Mouse (Mus musculus) stomach, embryonic 16.5 days (tissue): ENCODE measurements around the gene Desi2. TPM values are rescaled to one million over a fixed set of nuclear protein-coding genes. Genes with fewer than 3 reads are reported as not detected.
"Not testable (repeated sequence)": the region's sequence is repeated elsewhere in the genome, so short reads cannot be mapped to it uniquely, and the experiment has no call there.

Experiments
- ATAC-seq: fragments of 200-750 bp; cut with Nextera tagmentation; 2 replicates; pipeline ENCODE4 v1.8.0; 2017; ENCODE audit warnings: moderate number of reproducible peaks, moderate TSS enrichment; ENCODE audit not compliant: insufficient read depth, low FRiP score
- H3K27ac ChIP-seq: fragments of 300-500 bp; sonication (generic); 2 replicates; pipeline ENCODE4 v1.5.1; 2014; ENCODE audit warnings: low read length
- H3K27me3 ChIP-seq: fragments of 300-500 bp; sonication (generic); 2 replicates; pipeline ENCODE4 v1.6.1; 2014; ENCODE audit warnings: low read length, control low read depth, mixed read lengths; ENCODE audit not compliant: control insufficient read depth, insufficient read depth
- H3K36me3 ChIP-seq: fragments of 300-500 bp; sonication (generic); 2 replicates; pipeline ENCODE4 v1.6.1; 2014; ENCODE audit warnings: low read length; ENCODE audit not compliant: control insufficient read depth, insufficient read depth
- H3K4me1 ChIP-seq: fragments of 300-500 bp; sonication (generic); 2 replicates; pipeline ENCODE4 v1.6.1; 2014; ENCODE audit warnings: low read length, control low read depth, mixed read lengths; ENCODE audit not compliant: control insufficient read depth, insufficient read depth
- H3K4me2 ChIP-seq: fragments of 300-500 bp; sonication (generic); 2 replicates; pipeline ENCODE4 v1.6.1; 2014; ENCODE audit warnings: low read depth, low read length, mixed read lengths
- H3K4me3 ChIP-seq: fragments of 300-500 bp; sonication (generic); replicated peaks from 2 replicates; pipeline ENCODE4 v1.5.1; 2014; ENCODE audit warnings: mild to moderate bottlenecking, low read length
- H3K9ac ChIP-seq: fragments of 300-500 bp; sonication (generic); 2 replicates; pipeline ENCODE4 v1.6.1; 2014; ENCODE audit warnings: low read length
- H3K9me3 ChIP-seq: fragments of 300-500 bp; sonication (generic); replicated peaks from 2 replicates; pipeline ENCODE4 v1.6.1; 2016; ENCODE audit warnings: low read length, control low read depth; ENCODE audit not compliant: control insufficient read depth
- WGBS: fragments of 180-500 bp; shearing (Covaris S2); extraction: QIAGEN DNeasy Blood & Tissue Kit; methylation state at CpG from one replicate; pipeline ENCODE4 v1.1.7; 2014; 5-methylcytosine and 5-hydroxymethylcytosine counted together
- polyA plus RNA-seq: library from polyadenylated mRNA; unstranded; fragments of >200 nt; fragmentation: Nextera tagmentation; extraction: Ambion mirVana; gene quantifications from 2 replicates; pipeline ENCODE4 v1.2.1, GENCODE M21; 2015

Desi2 gene
- polyA plus RNA-seq, 1 experiment from 2014 or later, result 18.2 TPM

DNA sequence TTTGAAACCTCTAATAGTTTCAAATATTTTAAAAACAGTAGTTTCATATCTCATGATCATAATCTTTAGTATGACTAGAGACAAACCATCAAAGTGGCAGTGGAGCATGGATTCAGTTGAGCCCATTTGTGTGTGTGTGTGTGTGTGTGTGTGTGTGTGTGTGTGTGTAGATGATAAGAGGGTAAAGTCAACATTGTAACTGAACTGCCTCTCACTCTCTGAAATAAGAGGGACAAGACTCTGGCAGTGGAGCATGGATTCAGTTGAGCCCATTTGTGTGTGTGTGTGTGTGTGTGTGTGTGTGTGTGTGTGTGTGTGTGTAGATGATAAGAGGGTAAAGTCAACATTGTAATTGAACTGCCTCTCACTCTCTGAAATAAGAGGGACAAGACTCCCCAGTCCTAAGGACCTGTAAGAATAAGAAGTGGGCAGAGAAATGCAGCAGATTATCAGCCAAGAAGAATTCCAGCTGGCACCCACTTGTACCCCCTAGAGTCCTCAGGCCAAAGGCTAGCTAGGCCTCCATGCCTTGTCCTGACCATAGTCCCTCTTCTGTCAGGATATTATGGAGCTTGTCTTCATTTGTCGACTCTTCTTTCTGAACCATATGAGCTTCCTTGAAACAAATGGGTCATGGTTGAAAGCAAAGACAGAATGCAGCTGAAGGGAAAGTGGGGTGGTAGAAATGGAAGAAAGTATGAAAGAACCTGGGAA, 61.0 kb downstream of the Desi2 start:
- peak; percentile 60; the same call in 1 of the 2 replicates for ATAC-seq
- H3K4me2 ChIP-seq, result no peak overlapping the region
- H3K27ac ChIP-seq, result no peak overlapping the region
- H3K4me1 ChIP-seq, result no peaks in the 10 kb centered on the region
- H3K27me3 ChIP-seq, result no peaks in the 10 kb centered on the region
- H3K36me3 ChIP-seq, result peaks cover 20% of the 10 kb centered on the region
- 92% methylated on average over 1 of the region's 1 CpGs for WGBS
- no peak overlapping the region for H3K4me3 ChIP-seq
- no peak overlapping the region for H3K9ac ChIP-seq
- no peaks in the 10 kb centered on the region; the same call in 1 of the 2 replicates for H3K9me3 ChIP-seq

DNA sequence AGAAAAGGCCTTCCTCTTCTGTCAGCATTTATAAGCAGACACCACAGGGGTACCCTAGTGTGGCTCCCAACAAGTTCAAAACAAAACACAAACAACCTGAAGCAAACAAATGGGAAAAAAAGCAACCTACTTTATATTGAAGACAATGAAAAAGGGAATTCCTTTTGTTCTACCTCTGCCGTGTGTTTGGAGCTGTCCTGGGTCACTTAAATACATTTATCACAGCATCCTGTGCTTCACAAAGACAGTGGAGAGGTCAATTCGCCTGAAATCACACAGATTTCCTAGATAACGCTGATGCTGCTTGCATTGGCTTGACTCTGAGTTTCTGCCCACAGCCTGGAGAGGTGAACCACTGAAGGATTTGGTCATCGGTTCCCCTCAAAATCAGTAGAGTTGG, 67.4 kb downstream of the Desi2 start:
- no peak for ATAC-seq
- Histone ChIP-seq H3K4me3 (no peak overlapping the region), H3K4me2 (no peak overlapping the region), H3K27ac (no peak overlapping the region), H3K4me1 (no peaks in the 10 kb centered on the region), H3K9me3 (no peaks in the 10 kb centered on the region), H3K36me3 (peaks cover 11% of the 10 kb centered on the region), H3K27me3 (no peaks in the 10 kb centered on the region), H3K9ac (no peak overlapping the region)
- 78% methylated on average over 4 of the region's 4 CpGs for WGBS

DNA sequence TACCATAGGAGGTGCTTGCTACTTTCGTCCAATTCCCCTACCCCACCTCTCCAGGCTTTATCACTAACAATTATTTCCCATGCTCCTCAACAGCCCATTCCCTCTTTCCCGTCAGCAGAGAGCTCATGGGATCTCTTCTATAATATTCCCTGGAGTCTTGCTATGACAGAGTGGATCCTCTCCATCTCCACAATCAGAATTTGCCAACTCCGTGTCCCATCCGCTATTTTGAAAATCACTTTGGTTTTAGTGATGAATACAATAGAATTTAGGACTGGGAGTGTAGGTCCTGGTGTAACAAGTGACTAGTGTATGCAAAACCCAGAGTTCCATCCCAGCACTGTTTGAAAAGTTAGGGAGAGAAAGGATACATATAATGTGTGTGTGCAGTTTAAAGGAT, 69.1 kb downstream of the Desi2 start:
- H3K9me3 ChIP-seq, result no peaks in the 10 kb centered on the region
- WGBS, result 90% methylated on average over 4 of the region's 4 CpGs
- H3K27ac ChIP-seq, result no peak overlapping the region
- H3K4me1 ChIP-seq, result no peaks in the 10 kb centered on the region
- H3K4me3 ChIP-seq, result no peak overlapping the region
- H3K36me3 ChIP-seq, result peaks cover 5% of the 10 kb centered on the region; the same call in 1 of the 2 replicates
- H3K9ac ChIP-seq, result no peak overlapping the region
- H3K4me2 ChIP-seq, result no peak overlapping the region
- ATAC-seq, result no peak
- H3K27me3 ChIP-seq, result no peaks in the 10 kb centered on the region

- no peaks in the 10 kb centered on the region for H3K27me3 ChIP-seq
- no peaks in the 10 kb centered on the region for H3K9me3 ChIP-seq
- ATAC-seq, result no peak
- no peaks in the 10 kb centered on the region; the same call in 1 of the 2 replicates for H3K36me3 ChIP-seq
- no peak overlapping the region for H3K4me3 ChIP-seq
- H3K4me1 ChIP-seq, result no peaks in the 10 kb centered on the region
- 91% methylated on average over 2 of the region's 2 CpGs for WGBS
- no peak overlapping the region for H3K27ac ChIP-seq
- no peak overlapping the region for H3K9ac ChIP-seq
- no peak overlapping the region for H3K4me2 ChIP-seq
These were observed 71.6 kb downstream of the Desi2 start for GRCm38 (mm10) chr1:178258821-178259220.

- H3K4me1 ChIP-seq, H3K4me3 ChIP-seq, H3K9ac ChIP-seq, H3K27ac ChIP-seq, H3K4me2 ChIP-seq, H3K27me3 ChIP-seq, ATAC-seq, H3K9me3 ChIP-seq, H3K36me3 ChIP-seq: not testable (repeated sequence)
- 88% methylated on average over 3 of the region's 3 CpGs for WGBS
These were observed 78.2 kb downstream of the Desi2 start for GRCm38 (mm10) chr1:178265381-178265780.

- WGBS, result 54% methylated on average over 6 of the region's 6 CpGs
- H3K9me3 ChIP-seq, result no peaks in the 10 kb centered on the region
- H3K4me3 ChIP-seq, result no peak overlapping the region
- H3K4me2 ChIP-seq, result no peak overlapping the region
- H3K9ac ChIP-seq, result no peak overlapping the region
- no peak for ATAC-seq
- no peaks in the 10 kb centered on the region for H3K27me3 ChIP-seq
- no peak overlapping the region for H3K27ac ChIP-seq
- H3K36me3 ChIP-seq, result no peaks in the 10 kb centered on the region
- 0 out of 2 replicates have a peak, but pooled peaks cover 4% of the 10 kb centered on the region for H3K4me1 ChIP-seq
These were observed 83.4 kb downstream of the Desi2 start for GRCm38 (mm10) chr1:178270635-178271034.

GRCm38 (mm10) chr1:178275174-178275730, 88.0 kb downstream of the Desi2 start:
- Histone ChIP-seq H3K4me2 (peak overlapping the region; percentile 79), H3K4me1 (0 out of 2 replicates have a peak, but pooled peaks cover 4% of the 10 kb centered on the region), H3K27me3 (no peaks in the 10 kb centered on the region; the same call in 1 of the 2 replicates), H3K4me3 (peak overlapping the region; percentile 58), H3K9me3 (no peaks in the 10 kb centered on the region), H3K36me3 (no peaks in the 10 kb centered on the region), H3K27ac (no peak overlapping the region), H3K9ac (no peak overlapping the region)
- ATAC-seq, result no peak
- WGBS, result 42% methylated on average over 9 of the region's 9 CpGs

- Histone ChIP-seq H3K27me3 (no peaks in the 10 kb centered on the region; the same call in 1 of the 2 replicates), H3K27ac (no peak overlapping the region), H3K4me3 (peak overlapping the region; percentile 58), H3K4me1 (0 out of 2 replicates have a peak, but pooled peaks cover 4% of the 10 kb centered on the region), H3K4me2 (peak overlapping the region; percentile 79), H3K36me3 (no peaks in the 10 kb centered on the region), H3K9ac (peak overlapping the region; percentile 82), H3K9me3 (no peaks in the 10 kb centered on the region)
- ATAC-seq, result peak; percentile 26; the same call in 1 of the 2 replicates
- WGBS, result 9% methylated on average over 11 of the region's 11 CpGs
These were observed 88.5 kb downstream of the Desi2 start for GRCm38 (mm10) chr1:178275738-178276053.

GRCm38 (mm10) chr1:178276054-178276911, 89.1 kb downstream of the Desi2 start:
- peak overlapping the region; percentile 79 for H3K4me2 ChIP-seq
- no peaks in the 10 kb centered on the region; the same call in 1 of the 2 replicates for H3K27me3 ChIP-seq
- peak overlapping the region; percentile 82 for H3K9ac ChIP-seq
- H3K9me3 ChIP-seq, result no peaks in the 10 kb centered on the region
- peak; percentile 88 for ATAC-seq
- H3K27ac ChIP-seq, result peak overlapping the region; percentile 22; the same call in 1 of the 2 replicates
- no peaks in the 10 kb centered on the region for H3K36me3 ChIP-seq
- 0 out of 2 replicates have a peak, but pooled peaks cover 4% of the 10 kb centered on the region for H3K4me1 ChIP-seq
- H3K4me3 ChIP-seq, result peak overlapping the region; percentile 58
- under 1% methylated on average over 78 of the region's 87 CpGs for WGBS
